Mouse (Mus musculus): ENCODE data around the gene Lrrc18.

The Lrrc18 gene

GRCm38 (mm10) chr14:32991082-32991481, at the start of gene Lrrc18:
TSS of gene Lrrc18 (plus strand) at chr14:32991382.
- DNase-seq (ENCODE audit: low spot score) = no peak

DNA sequence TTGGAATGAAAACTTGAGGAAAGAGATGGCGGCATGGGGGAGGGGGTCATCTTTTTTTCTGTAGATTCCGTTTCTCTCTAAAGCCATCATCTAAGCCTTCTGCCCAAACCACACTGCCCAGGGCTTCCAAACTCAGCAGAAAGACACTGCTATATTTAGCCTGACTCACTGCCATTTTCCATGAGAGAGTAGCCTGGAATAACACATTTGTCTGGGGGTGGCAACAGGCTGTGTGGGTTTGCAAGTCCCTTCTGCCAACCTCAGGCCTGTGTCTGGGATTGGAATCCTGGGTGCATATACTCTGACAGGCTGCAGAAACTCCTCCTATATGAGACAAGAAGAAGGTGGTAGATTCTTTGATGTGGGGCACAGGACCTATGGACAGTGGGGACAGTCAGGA, 43.7 kb upstream of the Lrrc18 start:
- no peak for DNase-seq (ENCODE audit: low spot score)

- peak; percentile 24 for DNase-seq (ENCODE audit: low spot score)
These were observed 40.6 kb upstream of the Lrrc18 start for GRCm38 (mm10) chr14:32950312-32951301.

GRCm38 (mm10) chr14:32956486-32956885, 34.7 kb upstream of the Lrrc18 start:
- DNase-seq (ENCODE audit: low spot score) = no peak

DNA sequence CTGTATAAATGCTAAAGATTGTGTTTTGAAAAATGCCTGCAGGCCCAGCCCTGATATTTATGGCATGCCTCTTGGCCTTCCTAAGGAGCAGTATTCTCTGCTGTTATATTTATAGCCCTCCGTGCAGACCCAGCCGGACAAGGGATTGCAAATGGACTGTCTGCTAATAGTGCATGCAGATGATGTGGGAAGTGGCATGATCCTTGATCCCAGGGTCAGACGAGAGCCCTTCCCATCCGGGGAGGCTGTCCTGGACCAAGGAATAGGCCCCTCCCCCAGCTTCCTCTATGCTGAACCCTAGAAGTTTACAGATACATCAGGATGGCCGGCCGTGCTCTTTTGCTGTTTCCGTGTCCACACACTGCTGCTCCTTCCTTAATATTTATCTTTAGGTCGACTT, 32.5 kb upstream of the Lrrc18 start:
- DNase-seq (ENCODE audit: low spot score) = no peak

- DNase-seq (ENCODE audit: low spot score) = no peak
These were observed 30.7 kb upstream of the Lrrc18 start for GRCm38 (mm10) chr14:32960481-32960880.

DNA sequence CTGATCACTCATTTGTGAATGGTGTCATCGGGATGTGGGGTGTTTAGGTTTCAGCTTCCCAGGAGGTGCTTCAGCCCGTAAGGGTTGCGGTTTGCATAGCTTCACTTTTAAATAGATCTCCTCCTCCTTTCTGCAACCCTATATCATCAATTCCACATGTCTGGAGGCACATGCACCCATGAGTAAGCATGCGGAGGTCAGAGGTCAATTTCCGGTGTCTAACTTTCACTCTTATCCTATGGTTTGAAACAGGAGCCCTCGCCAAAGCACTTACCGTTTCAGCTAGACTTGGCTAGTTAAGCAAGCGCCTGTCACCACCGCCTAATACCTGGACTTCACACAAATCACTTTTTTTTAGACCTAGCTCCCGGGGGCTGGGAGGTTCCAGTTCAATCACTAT, 26.4 kb upstream of the Lrrc18 start:
- DNase-seq (ENCODE audit: low spot score) = no peak

- DNase-seq (ENCODE audit: low spot score) = no peak
These were observed 20.5 kb upstream of the Lrrc18 start for GRCm38 (mm10) chr14:32970700-32971099.

DNA sequence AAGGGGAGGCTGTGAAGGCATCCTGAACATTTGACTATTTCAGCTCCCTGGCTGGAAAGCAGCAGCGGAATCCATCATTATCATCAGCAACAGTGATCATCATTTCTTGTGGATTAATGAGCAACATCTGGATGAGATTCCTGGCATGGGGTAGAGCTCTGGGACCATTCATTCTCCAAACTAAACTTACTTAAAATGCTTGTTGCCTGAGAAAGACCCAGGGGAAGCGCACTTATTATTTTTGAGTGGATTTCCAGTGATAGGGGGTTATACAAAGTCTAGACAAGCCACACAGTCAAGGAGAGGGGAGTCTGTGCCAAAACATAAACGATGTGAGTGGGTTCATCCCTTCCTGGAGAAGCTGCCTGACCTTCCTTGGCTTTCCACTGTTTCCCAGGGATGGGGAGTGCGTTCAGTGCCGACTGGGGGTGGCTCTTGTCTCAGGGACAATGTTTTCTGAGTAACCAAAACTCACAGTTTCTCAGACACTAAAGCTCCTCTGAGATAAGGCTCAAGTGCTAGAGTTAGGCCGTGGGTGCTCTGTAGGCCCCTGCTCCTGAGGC, 6.9 kb upstream of the Lrrc18 start:
- DNase-seq (ENCODE audit: low spot score) = no peak

GRCm38 (mm10) chr14:32986659-32987058, 4.5 kb upstream of the Lrrc18 start:
- DNase-seq (ENCODE audit: low spot score) = no peak

- DNase-seq (ENCODE audit: low spot score) = no peak
These were observed 3.9 kb downstream of the Lrrc18 start for GRCm38 (mm10) chr14:32994954-32995636.

GRCm38 (mm10) chr14:32999511-32999910, 8.3 kb downstream of the Lrrc18 start:
- no peak for DNase-seq (ENCODE audit: low spot score)

GRCm38 (mm10) chr14:33000112-33000979, 9.2 kb downstream of the Lrrc18 start:
- DNase-seq (ENCODE audit: low spot score) = no peak

GRCm38 (mm10) chr14:33005114-33005513, 13.9 kb downstream of the Lrrc18 start:
- DNase-seq (ENCODE audit: low spot score) = no peak

DNA sequence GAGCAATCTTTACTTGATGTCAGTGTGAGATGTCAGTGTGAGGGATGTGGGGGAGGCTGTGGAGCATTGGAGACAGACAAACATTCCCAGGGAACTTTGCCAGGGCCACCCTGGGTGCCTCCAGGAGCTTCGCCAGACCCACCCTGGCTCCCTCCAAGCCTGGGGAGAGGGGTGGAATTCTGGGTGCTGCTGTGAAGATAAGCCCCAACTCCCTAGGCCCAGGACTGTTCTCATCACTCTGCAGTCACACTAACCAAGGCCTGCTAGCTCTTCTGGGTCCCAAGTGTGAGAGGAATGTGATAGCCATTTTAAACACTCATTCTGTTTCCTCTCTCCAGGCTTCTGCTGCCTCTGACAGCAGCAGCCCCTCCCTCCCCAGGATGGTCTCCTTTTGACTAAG, 16.5 kb downstream of the Lrrc18 start:
- no peak for DNase-seq (ENCODE audit: low spot score)

DNA sequence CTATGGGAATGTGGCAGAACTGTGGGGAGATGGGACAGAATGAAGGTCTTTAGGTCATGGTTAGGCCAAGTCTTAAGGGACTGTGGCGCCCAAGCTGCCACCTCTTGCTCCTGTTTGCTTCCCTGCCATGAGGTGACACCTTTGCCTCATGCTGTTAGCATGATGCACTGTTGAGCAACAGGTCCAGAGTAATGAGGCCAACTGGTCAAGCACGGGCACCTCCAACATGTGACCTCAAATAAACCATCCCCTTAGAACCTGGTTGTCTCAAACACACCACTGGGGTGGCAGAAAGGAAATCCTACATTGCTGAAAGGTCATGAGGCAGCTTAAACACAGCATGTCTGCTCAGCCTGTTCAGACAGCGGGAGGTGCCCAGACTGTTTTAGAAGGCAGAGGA, 27.9 kb downstream of the Lrrc18 start:
- DNase-seq (ENCODE audit: low spot score) = no peak

GRCm38 (mm10) chr14:33019606-33020005, 28.4 kb downstream of the Lrrc18 start:
- no peak for DNase-seq (ENCODE audit: low spot score)

- DNase-seq (ENCODE audit: low spot score) = no peak
These were observed 39.7 kb downstream of the Lrrc18 start for GRCm38 (mm10) chr14:33030849-33031248.

DNA sequence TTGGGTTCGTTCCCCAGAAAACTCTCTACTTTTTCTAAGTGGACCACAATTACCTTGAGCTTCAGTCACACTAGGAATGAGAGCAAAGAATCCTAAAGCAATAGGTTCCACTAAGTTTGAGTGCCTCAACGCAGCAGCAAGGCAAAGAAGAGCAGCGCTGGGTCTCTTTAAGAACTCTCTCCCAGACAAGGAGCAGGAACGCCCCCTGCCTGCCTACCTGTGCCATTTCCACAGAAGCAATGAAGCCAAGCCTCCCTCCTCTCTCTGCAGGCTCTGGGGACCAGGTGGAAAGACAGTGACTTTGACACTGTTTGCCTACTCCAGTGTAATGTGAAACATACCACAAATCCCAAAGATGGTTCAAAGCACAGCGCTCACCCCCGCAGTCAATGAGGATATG, 42.2 kb downstream of the Lrrc18 start:
- DNase-seq (ENCODE audit: low spot score) = no peak

DNA sequence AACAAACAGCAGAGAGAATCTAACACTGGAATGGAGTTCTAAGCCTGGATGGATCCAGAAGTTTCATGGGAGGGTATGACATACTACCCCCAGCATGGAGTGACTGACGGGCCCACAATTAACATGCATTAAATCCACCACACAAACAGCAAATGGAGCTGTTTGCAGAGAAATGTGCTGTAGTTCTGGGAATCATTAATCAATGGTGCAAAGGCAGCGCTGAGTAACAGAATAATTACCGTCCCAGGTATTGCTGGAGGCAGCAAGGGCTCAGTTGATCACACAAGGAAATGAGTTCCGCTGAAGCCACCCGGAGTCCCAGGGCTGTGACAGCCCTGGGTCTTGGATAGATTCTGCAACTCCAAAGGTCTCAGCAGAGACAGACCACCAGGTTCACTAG, 44.2 kb downstream of the Lrrc18 start:
- DNase-seq (ENCODE audit: low spot score) = no peak

GRCm38 (mm10) chr14:33036811-33037210, 45.6 kb downstream of the Lrrc18 start:
- no peak for DNase-seq (ENCODE audit: low spot score)

DNA sequence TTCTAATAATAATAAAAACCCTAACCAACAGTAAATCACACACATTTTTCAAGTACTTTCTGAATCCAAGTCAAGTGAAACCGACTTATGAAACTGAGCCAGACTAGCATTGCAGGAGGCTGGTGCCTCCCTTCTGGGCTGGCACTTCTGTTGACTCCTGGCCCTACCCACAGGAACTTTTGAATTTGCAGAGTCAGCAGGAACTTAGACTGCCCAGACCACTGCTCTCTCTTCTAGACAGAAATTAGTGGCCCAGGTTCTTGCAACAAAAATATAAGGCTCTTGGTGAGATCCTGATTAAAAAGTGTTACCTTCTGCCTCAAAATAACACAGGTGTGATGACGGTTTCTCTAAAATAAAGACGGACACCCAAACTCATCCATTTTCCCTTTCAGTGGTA, 54.0 kb downstream of the Lrrc18 start:
- DNase-seq (ENCODE audit: low spot score) = no peak

Measured in MN1 (cell line).